Mouse (Mus musculus) gastrocnemius, adult 18-20 months (tissue): ENCODE measurements around the gene Edaradd. TPM values are rescaled to one million over a fixed set of nuclear protein-coding genes. Genes with fewer than 3 reads are reported as not detected.

ENCODE experiments used
- DNase-seq: peaks from one replicate; pipeline ENCODE4 v3.0.0; 2021; ENCODE audit warnings: low spot score
- total RNA-seq, 2 experiments: library from RNA; stranded (reverse); gene quantifications; 2 replicates each; pipeline ENCODE4 v1.2.3; 2021

The Edaradd gene
- total RNA-seq, 2 experiments from 2014 or later: not detected

DNA sequence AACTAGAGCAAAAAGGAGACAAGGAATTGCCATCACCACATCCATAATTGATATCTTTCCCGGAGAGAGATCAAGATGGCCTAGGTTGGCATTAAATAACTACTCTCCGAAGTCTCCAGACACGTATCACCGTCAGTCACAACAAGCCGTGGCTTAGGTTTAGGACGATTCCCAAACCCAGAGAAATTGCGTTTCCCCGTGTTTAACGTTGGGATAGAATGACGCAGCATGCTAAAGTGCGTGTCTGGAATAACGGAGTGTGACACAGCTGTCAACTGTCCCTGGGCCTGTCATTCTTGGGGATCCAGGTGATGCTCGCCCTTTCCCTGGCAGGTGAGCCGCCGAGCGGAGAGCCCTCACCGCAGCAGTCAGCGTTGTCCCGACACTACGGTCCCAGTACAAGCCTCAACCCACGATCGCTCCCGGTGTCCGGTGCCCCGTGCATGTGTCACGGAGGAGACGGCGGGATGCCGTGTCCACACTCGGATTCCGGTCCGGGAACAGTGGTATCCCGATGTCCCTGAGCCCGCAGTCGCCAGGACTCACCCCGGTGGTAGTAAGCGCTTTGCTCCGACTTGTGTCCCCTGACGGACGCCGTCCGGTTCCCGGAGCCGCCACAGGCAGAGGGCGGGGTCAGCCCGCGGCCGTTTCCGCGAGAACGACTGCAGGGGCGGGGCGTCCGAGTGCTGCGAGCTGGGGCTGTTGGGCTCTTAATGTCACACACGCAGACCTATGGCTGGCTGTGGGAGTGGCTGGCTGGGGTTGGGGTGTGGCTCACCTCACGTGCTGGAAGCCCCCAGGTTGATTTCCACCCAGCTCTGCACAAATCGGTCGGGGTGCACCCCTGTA lies 59.1 kb downstream of the Edaradd start:
- peak; percentile 95 for DNase-seq

DNA sequence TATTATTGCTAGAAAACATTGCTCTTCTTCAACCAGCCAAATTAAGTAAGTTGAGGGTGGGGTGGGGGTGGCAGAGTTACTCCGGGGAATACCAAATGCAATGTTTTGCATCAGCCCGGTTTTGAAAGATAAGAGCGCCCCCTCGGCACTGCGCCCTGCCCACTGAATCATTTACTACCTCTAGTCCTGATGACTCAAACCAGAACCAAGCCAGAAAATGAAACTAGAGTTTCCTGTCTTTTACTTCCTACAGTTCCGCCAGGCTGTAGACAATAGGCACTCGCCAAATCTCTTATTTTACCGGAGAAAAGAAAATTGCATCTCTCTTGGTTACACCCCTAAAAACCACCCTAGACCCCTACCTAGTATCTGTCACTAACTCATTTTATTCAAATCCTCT lies 59.8 kb downstream of the Edaradd start:
- peak; percentile 37 for DNase-seq

DNA sequence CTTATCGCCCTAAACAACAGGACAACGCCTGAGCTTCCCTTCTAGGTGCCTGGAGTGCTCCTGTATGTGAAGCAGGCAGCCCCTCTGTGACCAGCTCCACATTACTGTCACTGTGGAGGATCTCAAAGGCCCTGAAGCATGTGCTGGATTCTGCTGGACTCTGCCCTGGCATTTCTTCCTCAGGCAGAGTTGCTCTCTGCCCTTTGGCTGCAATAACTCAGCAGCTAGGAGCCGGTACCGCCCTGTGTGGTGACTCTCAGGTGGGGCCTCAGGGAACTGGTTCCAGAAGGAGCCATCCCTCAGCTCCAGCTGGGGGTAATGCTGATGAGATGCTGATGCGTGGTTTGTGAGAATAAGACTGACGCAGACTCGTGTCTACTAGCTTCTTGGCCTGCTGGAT lies 63.5 kb downstream of the Edaradd start:
- DNase-seq: no peak

DNA sequence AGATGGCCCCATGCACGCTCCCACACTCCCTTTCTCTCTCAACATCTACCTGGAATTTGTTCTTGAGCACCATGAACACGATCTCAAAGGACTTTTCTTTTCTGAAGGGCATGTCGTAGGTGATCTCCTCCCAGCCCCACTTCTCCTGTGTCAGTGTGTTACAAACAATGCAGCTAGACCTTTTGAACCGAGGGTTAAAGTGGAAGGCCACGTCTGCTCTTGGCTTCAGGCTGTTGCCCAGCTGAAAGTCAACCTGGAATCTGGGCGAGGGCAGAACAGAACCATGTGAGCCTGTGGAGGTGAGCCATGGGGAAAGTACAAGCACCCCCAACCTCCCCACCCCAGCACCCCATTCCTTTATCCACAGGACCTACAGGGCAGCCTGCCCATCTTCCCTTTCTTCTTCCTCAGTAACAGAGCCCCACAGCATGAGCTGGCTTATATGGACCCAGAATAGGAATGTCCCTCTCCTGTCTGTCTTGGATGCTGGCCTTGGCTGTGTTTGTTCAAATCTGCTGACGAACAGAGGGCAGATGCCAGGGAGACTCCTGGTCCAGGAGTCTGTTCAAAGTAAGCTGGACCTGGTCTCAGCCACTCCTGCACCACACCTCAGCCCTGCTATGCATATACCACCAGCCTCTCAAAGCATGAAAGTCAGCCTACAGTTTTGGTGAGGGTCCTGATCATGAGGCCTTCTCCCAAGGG lies 65.4 kb downstream of the Edaradd start:
- DNase-seq: no peak

DNA sequence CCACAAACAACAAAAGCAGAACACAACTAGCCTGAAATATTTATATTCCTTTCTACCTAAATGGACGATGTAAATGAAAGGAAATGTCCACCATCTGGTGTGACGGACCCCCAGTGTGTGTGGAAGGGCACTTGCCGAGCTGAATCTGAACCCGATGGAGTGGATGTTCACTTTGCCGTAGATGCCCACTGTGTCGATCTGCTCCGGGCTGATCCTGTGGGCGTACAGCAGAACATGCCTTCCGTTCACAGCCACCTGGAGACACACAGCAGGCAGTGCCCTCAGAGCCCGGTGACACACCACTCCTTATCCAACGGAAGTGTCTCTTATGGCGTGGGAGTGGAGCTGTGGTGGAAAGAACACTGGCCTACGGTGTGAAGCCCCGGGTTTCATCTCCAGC lies 67.1 kb downstream of the Edaradd start:
- DNase-seq: no peak

DNA sequence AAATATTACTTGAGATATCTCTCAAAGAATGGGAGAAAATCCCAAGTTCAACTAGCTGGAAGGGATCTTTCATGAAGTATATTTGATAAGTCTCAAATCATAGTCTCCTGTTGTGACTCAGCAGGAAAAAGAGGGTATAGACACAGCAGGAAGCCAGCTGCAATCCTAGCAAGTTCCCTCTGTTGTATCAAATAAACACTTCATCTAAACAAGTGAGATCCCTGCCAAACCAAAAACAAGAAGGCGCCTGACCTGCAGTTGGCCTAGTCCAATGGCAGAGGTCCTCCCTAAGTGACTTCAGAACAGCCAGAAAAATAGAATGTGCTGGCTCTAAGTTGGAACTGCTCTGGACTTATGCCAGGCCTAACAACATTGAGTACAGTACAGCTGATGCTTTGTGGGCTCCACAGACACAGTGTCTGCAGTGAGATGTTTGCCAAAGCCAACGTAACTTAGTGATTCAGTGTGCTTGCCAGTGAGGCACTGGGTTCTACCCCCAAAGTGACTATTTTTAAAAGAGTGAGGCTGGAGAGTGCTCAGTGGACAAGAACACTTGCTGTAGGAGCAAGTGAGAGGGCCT lies 78.1 kb downstream of the Edaradd start:
- DNase-seq: peak; percentile 8

DNA sequence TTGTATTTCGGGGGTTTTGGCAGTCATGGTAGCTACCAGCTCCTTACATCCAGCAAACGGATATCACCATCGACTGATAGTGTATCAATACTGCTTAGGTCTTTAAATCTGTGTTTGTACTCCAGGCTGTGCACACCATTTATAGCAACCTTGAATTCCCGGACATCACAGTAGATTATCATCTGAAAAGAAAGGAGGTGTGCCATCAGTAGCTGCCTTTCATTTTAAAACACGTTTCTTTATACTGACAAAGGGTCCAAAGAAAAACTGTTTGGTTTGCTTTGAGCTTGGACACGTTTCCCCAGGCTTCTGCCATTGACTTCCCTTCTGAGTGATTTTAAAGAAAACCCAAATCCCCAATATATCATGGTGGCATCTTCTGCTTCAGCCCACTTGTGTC lies 79.4 kb downstream of the Edaradd start:
- no peak for DNase-seq

DNA sequence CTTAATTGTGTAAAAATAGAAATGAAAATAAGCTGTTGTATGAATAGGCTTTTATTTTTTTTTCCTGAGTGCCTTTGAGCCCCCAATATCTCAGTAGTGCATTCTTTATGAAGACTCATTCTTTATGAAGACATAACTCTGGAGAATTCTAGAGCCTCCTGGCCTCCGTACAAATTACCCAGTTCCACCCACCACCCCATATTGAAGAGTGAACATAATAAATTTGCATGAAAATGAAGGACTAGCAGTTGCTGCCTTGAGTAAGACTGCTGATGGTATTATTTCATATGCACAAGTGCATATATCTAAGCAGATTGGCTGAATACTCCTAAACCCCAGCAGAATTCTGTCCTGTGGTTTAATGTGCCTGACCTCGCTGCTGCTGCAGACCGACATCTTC lies 80.7 kb downstream of the Edaradd start:
- DNase-seq: no peak

DNA sequence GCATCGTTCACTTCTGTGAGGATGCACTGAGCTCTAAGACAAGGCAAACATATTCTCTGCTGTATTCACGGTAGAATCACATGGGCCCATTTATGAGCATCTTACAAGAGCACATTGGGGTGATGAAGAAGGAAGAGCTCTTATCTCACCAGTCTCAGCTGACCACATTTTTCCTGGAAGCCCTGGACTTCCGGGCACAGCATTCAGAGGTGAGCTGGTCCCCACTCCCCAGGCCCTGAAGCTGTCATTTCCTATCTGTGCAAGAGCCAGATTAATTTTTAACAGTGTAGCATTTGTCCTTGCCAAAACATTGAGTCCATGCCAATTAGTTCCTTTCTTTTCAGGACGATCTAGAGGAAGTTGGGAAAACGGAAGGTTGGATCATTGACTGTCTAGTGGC lies 86.4 kb downstream of the Edaradd start:
- DNase-seq: no peak

DNA sequence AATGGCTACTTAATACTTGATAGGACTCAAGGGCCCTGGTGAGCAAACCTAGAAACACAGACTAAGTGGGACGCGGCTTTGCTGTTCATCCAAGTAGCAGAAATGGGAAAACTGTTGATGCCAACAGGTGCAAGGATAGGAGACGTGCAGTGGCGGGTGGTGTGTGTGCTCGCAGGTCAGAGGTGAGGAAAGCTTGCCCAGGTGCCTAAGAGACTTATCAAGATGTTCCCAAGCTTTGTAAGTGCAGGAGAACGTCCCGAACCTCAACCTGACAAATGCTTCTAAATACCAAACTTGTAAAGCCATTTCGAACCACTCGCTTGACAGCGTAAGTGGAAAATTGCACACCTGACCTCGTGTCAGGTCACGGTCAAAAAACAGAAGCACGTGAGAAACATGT lies 91.7 kb downstream of the Edaradd start:
- DNase-seq: no peak

Other genes with a start within 250 kb of the Edaradd start
- 1,000 to 10,000 TPM; 1,284 to 1,493 TPM for gene Actn2, start 179.7 kb downstream of the Edaradd start, total RNA-seq
- gene Heatr1, start 125.4 kb downstream of the Edaradd start, total RNA-seq: 10 to 100 TPM; 13.8 to 18.1 TPM
- 10 to 100 TPM; 26.0 to 27.1 TPM for gene Lgals8, start 55.5 kb downstream of the Edaradd start, total RNA-seq
- 1 to 10 TPM; 1.1 to 1.2 TPM for gene Ero1lb, start 45.4 kb upstream of the Edaradd start, total RNA-seq